ENCODE assay signal across 15 mouse cellular contexts in the genomic region with DNA sequence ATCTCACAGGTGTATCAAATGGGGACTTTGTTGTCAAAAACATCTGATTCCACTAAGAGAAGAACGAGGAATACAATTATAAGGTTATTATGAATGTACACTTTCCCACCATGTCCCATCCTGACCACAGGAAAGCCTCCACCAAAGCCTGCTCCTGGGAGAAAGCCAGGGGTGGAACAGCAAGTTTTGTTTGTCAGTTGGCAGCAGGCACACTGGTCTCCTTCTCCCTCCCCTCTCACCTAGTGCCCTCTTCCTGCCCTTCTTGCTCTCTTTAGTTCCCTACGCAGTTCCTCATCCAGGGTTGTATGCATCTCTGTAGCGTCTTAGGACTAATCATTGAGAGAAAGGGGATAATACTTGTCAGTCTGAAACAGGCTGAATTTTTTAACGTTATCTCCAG.
DNase-seq lines count a peak whose midpoint lies in the region; ATAC-seq and TF ChIP-seq lines count a peak whose summit lies in the region.
"Had no signal": no experiment of that assay in that cellular context is flagged by ENCODE, and none has a peak within 500 bp of the region (broad histone marks: within the 10 kb centered on the region; RNA-seq: fewer than 3 reads in every experiment).

No protein-coding gene starts in this region.

- no peak for ATAC-seq in heart, embryonic 12.5 days (ENCODE audit: insufficient number of reproducible peaks, low FRiP score)
- ATAC-seq: forebrain, embryonic 13.5 days; midbrain, embryonic 16.5 days had no signal

- TF ChIP-seq CTCF in heart, adult 2 months (IDR thresholded peaks at IDR 0.05): no peak

- no peaks in the 10 kb centered on the region for H3K9me3 ChIP-seq in heart, embryonic 12.5 days (replicated peaks)
- H3K9me3 ChIP-seq: forebrain, embryonic 13.5 days; hindbrain, embryonic 12.5 days; limb, embryonic 13.5 days; megakaryocyte, embryonic 14.5 days had no signal

- no peak overlapping the region for H3K4me2 ChIP-seq in heart, embryonic 12.5 days
- H3K4me2 ChIP-seq: forebrain, embryonic 13.5 days; hindbrain, embryonic 12.5 days; limb, embryonic 13.5 days had no signal

- peak overlapping the region; percentile 54 for H3K27ac ChIP-seq in heart, adult 2 months
- no peak overlapping the region for H3K27ac ChIP-seq in heart, embryonic 12.5 days (ENCODE audit: poor library complexity, severe bottlenecking)
- H3K27ac ChIP-seq: forebrain, embryonic 13.5 days; hindbrain, embryonic 12.5 days; kidney, postnatal 0 days; limb, embryonic 13.5 days had no signal

- no peak overlapping the region for H3K9ac ChIP-seq in heart, adult 2 months (ENCODE audit: low read depth, low read length)
- no peak overlapping the region for H3K9ac ChIP-seq in heart, embryonic 12.5 days
- H3K9ac ChIP-seq: forebrain, embryonic 13.5 days; hindbrain, embryonic 12.5 days; limb, embryonic 13.5 days had no signal

- TF ChIP-seq POLR2A in heart, adult 2 months (IDR thresholded peaks at IDR 0.05; ENCODE audit: insufficient read depth, low read depth, low read length): no peak

- H3K79me2 ChIP-seq in heart, adult 2 months (replicated peaks; ENCODE audit: control insufficient read depth, insufficient read depth, low read length): no peaks in the 10 kb centered on the region

- no peaks in the 10 kb centered on the region for H3K27me3 ChIP-seq in heart, adult 2 months (ENCODE audit: control insufficient read depth, insufficient read depth, low read length)
- no peaks in the 10 kb centered on the region for H3K27me3 ChIP-seq in heart, embryonic 12.5 days (replicated peaks)
- H3K27me3 ChIP-seq: forebrain, embryonic 13.5 days; hindbrain, embryonic 12.5 days; limb, embryonic 13.5 days; megakaryocyte, embryonic 14.5 days had no signal

- H3K36me3 ChIP-seq in heart, adult 2 months (ENCODE audit: control insufficient read depth, insufficient read depth, low read length): no peaks in the 10 kb centered on the region; the same call in 1 of the 2 replicates
- H3K36me3 ChIP-seq in heart, embryonic 12.5 days: no peaks in the 10 kb centered on the region
- H3K36me3 ChIP-seq: hindbrain, embryonic 12.5 days; limb, embryonic 13.5 days had no signal

- H3K4me1 ChIP-seq in heart, adult 2 months (ENCODE audit: control insufficient read depth, insufficient read depth, low read length): peaks cover 13% of the 10 kb centered on the region
- peaks cover 12% of the 10 kb centered on the region for H3K4me1 ChIP-seq in heart, embryonic 12.5 days (replicated peaks)
- H3K4me1 ChIP-seq: forebrain, embryonic 13.5 days; hindbrain, embryonic 12.5 days; limb, embryonic 13.5 days had no signal

- peak in 1 of 2 experiments; percentile 59 for DNase-seq in heart, adult 2 months
- DNase-seq in heart, adult 8-10 months (ENCODE audit: low spot score): peak; percentile 57
- peak; percentile 60 to 67 for DNase-seq in heart, postnatal 10 days
- DNase-seq in lung, postnatal 10 days: peak; percentile 67
- no peak for DNase-seq in testis, postnatal 10 days (ENCODE audit: low spot score)
- no peak for DNase-seq in ovary, postnatal 10 days (ENCODE audit: low spot score)
- DNase-seq: cerebellum, adult 18-20 months; cerebellum, postnatal 36 days had no signal

- intact Hi-C loops in heart, adult 2 months (cut with DNase I): loop anchor here (2.0 kb wide), 1 partner anchor 21 kb away; no protein-coding TSS in a partner anchor
- intact Hi-C loops in heart, postnatal 10 days (cut with DNase I): no loop called here

- 44% methylated on average over 4 of the region's 4 CpGs for WGBS in heart, adult 2 months
- 78% methylated on average over 4 of the region's 4 CpGs for WGBS in heart, embryonic 12.5 days

- no peak for TF ChIP-seq EP300 in heart, adult 2 months (IDR thresholded peaks at IDR 0.05; ENCODE audit: insufficient read depth, low read depth, low read length)

- no peak overlapping the region for H3K4me3 ChIP-seq in heart, adult 2 months
- H3K4me3 ChIP-seq in heart, embryonic 12.5 days: no peak overlapping the region
- H3K4me3 ChIP-seq: forebrain, embryonic 13.5 days; hindbrain, embryonic 12.5 days; limb, embryonic 13.5 days; megakaryocyte, embryonic 14.5 days had no signal

Comparison
In these comparisons a context has a peak if more than half of its experiments do, and no peak if none do; other contexts are left out.
1. DNase-seq: peak in heart, adult 8-10 months (single experiment), heart, postnatal 10 days (2 of 2) and lung, postnatal 10 days (single experiment); none in testis, postnatal 10 days (single experiment) and ovary, postnatal 10 days (single experiment).